Mouse (Mus musculus) B cell, adult (primary cell): ENCODE results near the gene Gm21882. TPM values are rescaled to one million over a fixed set of nuclear protein-coding genes. Genes with fewer than 3 reads are reported as not detected.

Experiments used
- total RNA-seq: library from RNA; stranded (reverse); gene quantifications from 4 replicates; pipeline ENCODE4 v1.2.4, GENCODE M21; 2023; ENCODE audit not compliant: inconsistent age

Gene Gm21882
- total RNA-seq: not detected in 4 replicates

DNA sequence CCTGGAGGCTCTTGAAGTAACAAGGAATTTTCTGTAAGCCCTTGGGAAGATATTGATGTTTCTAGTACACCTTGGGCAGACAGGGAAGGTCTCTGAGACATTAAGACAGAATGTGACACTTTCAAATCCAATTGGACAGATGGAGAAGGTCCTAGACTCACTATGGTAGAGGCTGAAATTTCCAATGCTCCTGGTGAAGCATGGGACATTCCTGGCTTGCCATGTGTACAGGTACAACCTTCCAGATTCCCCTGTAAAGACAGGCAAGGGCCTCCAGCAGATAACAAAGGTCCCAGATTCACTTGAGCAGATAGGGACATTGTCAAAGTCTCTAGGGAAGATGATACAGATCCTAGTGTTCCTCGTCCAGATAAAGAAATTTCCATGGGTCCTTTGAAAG lies at the start of gene Gm21882:
Gene Gm21882 (minus strand): TSS at position 101 of the 400 bp plus-strand sequence.

Other genes starting within 250 kb of the Gm21882 start
- gene Gm21865, start 64.6 kb downstream of the Gm21882 start, total RNA-seq: not detected in 4 replicates